Mouse (Mus musculus) gastrocnemius, postnatal 10 days (tissue): ENCODE results near the gene Zfp365. TPM values are rescaled to one million over a fixed set of nuclear protein-coding genes. Genes with fewer than 3 reads are reported as not detected.

Source experiments
- DNase-seq: peaks from one replicate; pipeline ENCODE4 v3.0.0; 2021; ENCODE audit warnings: mixed read lengths
- total RNA-seq, 2 experiments: library from RNA; stranded (reverse); gene quantifications; 2 replicates each; pipeline ENCODE4 v1.2.3; 2021

Gene Zfp365
- total RNA-seq, 2 experiments from 2014 or later, result 0.59 to 1.5 TPM

DNA sequence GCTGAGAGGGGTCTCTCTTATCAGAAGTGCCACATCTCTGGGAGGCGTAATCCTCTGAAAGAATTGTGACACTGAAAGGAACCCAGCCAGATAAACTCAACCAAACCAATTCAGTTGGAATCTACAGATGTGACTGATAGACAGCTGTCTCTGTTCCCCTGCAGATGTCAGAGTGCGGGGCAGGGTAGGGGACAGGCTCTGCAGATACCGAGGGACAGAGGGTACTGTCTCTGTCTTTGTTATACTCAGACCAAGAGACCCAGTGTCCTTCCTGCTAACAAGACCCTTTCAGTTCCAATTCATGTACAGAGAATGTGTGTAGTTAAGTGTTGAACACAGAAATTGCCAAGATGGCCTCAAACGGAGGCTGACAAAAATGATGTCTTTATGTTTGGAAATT lies 6.4 kb downstream of the Zfp365 start:
- no peak for DNase-seq

DNA sequence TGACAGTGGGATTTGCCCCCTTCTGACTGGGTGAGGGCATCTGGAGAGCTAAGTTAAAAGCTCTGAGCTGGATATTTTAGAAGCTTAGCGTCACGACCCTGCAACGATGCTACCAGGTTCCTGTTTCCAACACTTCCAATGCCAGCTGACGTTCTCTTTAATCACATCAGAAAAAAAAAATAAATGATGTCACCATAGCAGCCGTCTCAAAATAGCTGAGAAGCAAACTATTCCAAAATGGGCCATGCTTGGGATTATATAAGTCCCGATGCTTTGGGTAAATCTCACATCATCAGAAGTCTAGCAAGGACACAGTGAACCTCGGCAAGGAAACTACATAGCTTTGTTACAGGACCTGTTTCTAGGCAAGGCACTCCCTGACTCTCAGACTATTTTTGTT lies 9.1 kb downstream of the Zfp365 start:
- DNase-seq, result no peak

DNA sequence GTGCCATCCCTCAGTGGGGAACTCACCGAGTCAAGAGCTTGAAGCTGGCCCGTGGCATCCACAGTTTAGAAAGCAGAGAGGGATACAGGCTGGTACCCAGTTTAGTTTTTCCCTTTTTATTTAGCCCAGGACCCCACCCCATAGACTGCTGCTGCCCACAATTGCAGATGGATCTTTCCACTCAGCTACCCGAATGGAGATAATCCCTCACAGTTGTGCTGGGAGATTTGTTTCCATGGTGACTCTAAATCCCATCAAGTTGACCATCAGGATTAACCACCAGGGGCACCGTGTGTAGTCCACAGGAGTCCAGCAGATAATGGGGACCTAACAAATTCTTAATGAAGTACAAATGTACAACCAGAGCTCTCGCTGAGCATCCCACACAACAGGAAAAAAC lies 11.3 kb downstream of the Zfp365 start:
- no peak for DNase-seq

DNA sequence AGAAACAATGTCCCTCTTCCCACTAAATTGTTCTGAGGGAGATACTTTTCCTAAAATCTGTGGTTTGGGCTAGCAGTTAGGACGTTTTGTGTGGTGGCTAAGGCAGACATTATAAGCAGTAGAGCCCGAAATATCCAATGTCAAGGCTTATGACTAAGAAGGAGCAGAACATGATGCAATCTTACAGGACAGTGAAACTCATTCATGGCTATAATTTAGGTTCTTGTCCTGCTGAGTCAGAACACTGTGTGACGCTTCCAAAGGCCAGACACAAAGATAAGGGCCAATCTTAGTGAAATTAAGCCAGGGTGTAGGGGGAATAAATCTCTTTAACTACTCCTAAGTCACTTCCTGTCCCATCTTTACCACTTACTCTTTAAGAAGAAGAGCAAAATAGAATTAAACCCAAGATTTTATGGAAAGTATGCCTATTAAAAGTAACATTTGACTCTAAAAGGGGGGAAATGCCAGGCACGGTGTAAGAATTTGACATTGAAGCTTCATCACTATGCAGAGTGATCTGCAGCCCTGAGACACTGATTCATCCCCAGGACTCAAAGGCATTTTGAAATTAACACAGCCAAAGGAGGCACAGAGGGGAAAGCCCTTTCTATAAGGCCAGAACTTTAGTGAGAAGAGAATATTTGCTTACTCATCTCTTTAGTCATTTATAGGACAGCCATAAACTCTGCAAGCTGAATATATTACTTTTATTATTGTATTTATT lies 13.3 kb downstream of the Zfp365 start:
- DNase-seq, result no peak

DNA sequence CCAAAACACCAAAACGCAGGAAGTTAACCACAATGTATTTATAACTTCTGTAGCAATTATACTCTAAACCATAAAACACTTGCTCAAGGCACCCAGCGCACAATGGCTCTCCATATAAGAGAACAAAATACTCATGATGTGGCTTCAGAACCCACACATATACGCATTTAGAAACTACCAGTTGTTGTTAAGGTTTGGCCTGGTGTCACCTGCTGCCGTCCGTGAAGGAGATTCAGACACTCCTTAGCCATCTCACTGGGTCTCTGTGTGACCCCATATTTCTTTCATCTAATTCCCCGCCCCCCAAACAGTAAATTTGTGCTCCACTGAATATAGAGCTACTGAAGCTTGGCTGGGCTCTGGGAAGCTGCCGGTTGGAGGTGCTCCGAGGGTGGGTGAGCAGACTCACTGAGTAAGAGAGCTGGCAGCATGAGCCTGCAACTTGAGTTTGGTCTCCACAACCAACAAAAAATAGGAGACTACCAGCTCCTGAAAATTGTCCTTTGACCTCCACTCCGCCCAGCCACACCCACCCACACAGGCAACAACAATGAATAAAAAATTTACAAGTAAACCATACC lies 14.0 kb downstream of the Zfp365 start:
- DNase-seq, result no peak

DNA sequence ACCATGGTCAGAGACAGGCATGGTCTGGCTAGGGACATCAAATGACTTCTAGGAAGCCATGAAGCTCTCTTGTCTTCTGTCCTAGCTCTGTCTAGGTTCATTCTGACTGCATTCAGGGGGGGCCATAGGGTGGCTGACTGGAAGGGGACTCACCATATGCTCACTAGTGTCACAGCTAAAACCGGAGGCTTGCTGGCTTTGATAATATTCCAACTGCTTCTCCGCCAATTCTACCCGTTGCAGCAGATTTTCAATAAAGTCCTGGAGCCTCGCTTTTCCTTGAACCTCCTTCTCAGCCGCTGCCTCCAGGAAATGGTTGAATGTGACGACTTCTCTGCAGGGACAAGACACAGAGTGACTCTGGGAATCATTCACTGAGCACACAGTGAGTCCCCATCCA lies 15.2 kb downstream of the Zfp365 start:
- DNase-seq, result no peak

DNA sequence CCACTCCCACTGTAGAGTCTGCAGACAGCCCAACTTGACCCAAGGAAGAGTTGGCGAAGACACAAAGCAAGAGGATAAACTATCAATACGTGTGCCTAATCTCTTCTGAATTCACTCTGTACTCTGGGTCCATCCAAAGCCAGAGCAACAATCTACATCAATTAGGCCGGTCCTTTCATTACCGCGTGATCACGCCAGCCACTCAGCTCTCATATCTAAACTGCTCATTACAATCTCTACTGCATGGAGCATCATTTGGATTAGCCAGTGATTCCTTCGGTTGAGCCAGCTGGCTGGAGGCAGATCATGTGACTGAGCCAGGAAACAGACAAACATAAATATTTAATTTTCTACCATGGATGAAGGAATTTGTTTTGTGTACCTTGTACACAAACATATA lies 17.8 kb downstream of the Zfp365 start:
- no peak for DNase-seq

DNA sequence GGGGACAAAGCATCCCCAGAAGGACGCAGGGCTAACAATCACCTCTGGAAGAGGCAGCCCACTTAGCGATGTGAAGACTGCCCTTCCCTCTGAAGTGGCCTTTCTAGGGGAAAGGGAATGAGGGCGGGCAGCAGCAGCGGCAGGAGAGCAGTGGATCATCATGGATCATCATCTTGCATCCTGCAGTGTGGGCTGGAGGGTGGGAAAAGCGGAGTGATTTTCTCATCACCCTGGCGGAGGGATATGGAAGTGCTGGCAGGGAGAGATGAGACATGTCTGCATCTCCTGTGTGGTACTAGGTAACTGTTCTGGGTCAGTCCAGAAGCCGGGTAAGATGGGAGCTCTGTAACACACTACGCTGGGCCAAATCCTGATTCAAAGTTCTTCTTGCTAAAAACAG lies 18.4 kb downstream of the Zfp365 start:
- DNase-seq, result no peak

DNA sequence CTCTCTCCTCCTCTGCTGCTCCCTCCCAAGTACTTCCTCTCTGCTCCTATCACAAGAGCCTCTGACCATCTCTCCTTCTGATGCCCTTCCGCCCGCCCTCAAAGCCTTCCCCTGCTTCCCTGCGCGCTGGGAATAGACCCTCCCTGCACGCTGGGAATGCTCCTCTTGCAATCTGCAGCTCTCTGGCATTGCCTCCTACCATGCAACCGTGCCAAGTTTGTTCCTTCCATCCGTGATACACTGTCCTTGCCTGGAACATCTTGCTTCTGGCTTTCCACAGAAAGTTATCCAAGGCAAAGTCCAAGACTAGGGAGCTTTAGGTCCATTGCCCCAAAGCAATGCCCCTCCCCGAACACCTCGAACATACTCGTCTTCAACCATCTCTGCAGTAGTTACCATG lies 19.2 kb downstream of the Zfp365 start:
- DNase-seq, result no peak

DNA sequence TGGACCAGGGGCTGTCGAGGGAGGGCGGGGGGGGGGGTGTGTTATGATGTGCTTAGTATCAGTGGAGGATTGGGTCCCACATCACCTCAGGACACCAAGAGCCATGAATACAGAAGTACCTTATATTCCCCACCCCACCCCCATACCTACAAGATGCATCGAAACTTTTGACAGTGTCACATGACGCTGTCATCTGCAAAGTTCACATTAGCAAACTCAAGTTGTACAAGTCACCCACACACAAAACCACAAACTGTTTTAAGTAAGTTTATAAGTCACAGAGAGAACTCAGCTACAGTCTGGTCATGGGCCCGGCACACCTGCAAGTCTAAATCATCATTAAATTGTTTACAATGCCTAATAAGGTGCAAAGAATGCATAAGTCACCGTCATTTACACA lies 21.3 kb downstream of the Zfp365 start:
- no peak for DNase-seq

DNA sequence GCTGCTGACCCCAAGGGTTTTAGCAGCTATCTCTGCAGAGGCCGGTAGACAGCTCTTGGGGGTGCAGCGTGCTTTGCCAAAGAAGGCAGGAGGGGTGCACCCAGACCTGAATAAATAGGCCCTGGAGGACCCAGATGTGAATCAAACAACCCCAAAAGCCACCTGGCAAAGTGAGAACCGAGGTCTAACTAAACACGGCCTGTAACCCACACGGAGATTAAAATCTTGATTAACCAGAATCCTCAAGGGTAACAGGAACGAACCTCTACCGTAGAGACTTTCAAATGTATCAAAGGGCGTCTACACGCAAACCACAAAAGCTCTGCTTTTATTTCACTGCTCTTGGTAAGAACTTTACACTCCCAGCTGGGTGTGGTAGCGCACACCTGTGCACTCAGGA lies 24.5 kb downstream of the Zfp365 start:
- no peak for DNase-seq

DNA sequence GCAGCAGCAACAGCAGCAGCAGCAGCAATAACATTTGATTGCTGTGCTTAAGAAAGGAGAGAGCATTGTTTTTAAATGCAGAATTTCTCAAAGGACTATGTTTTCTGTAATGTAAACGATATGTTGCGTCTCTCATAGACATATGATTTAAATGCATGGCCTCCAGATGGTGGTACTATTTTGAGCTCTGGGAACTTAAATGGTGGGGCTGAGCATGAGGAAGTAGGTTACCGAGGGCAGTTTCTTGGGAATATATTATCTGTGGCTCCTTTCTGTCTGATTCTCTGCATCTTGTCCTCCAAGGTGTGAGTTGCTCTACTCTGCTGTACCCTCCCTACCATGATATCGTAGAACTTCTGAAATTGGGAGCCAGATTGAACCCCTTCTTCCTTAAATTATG lies 31.8 kb downstream of the Zfp365 start:
- no peak for DNase-seq

DNA sequence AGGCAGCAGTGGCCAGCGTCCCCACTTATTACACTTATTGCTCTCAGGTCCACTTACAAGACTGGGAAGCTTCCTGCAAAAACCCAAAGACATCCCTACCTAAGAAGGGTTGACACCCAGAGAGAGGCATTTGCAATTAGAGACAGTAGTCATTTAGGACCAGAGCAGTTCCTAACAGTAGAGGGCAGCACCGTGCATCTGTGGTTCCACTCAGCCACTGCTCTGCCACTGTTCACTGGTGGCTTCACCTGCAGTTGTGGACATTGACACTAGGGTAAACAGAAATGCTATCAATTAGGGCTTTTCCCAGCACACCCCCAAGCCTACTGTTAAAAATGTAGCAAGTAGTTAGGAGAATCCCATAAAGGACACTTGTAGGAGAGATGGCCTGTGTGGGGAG lies 40.7 kb downstream of the Zfp365 start:
- DNase-seq, result peak; percentile 79

DNA sequence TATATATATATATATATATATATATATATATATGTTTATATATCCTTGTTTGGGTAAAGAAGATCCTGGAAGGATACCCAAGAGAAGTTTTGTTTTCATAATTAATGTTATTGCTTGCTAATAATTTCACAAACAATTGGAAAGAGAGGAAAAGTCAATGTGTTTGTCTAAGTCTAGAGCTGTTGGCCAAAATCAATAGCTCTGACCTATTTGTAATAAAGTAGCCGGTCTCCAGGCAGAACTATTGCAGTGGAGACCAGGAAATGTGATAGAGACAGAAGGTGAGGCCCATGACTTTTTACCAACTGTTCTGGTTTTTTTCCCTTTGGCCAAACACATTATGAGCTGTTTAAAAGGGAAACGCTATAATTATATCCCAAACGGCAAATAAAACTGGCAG lies 44.2 kb downstream of the Zfp365 start:
- DNase-seq, result no peak

DNA sequence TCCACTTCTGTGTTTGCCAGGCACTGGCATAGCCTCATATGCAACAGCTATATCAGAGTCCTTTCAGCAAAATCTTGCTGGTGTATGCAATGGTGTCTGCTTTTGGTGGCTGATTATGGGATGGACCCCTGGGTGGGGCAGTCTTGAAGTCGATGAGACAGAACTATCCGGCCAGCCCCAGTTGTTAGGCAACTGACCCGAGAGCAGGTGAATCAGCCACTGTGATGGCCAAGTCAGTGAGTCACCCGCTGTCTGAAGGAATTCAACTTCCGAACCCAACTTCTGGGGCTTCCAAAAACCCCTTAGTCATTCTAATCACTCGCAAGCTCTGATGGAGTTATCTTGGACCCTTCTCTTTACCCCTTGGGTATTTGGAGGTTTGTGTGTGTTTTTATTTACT lies 46.6 kb downstream of the Zfp365 start:
- DNase-seq, result no peak

DNA sequence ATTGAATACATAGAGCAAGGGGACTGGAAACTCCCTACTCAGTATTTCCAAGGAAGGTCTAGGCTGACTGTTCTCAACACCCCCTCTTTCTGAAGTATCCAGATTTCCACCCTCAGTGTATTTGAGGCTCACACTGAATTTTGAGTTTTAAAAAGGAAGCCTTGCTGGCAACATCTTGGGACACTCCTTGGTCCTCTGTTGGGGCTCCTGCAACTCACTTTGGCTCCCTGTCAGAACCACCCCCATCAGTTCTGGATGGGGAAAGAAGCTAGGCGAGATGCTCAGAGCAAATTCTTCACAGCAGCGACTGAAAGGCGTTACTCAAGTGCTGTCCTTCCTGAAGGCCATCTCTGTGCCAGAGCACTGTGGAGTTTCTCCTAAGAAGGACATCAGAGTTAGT lies 47.4 kb downstream of the Zfp365 start:
- no peak for DNase-seq

DNA sequence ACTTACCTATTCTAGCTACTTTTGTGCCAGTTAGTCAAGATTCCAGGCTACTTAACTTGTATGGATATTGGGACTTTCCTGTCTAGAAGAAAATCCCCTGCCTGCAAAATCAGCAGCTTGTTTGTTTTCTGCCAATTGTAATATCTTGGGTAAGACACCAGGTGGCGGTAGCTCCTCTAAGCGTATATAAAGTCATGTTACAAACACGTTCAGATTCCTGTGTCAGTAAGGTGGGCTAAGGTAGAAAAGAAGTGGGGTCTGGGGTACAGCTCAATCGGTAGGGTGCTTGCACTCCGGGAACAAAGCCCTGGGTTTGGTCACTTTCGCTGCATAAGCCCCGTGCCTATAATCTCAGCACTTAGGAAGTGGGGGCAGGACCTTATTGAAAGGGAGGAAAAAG lies 50.1 kb downstream of the Zfp365 start:
- no peak for DNase-seq

DNA sequence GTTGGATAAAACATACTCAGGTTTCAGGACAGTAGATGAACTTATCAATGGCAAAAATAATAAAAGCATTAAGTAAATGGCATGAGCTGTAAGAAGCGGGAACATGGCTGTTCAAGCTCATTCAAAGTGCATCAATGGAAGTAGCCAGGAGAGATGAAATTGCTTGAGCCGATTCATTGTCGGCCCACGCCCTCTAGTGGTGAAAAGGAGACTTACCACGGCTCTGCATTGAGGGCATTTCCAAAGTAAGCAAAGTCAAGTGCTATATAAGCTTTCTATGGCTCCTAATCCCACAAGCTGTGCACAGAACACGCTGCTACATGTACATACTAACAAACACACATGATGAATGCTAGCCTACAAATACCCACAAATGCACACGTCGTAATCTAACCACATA lies 53.6 kb downstream of the Zfp365 start:
- DNase-seq, result peak; percentile 74

DNA sequence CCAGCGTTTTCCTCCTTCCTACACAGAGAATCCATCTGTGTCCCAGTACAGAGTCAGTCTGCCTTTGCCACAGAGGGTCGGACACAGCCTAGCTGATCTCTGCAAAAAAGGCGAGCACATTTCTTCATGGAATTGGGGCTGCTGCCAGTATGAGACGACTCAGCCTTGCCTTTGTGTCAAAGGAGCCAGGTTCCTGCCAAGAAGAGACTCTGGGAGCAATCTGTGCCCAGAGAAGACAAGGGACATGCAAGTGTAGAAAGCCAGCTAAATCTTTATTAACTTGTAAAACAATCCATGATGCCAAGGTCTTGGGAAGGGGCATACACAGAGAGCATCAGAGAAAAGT lies 54.9 kb downstream of the Zfp365 start:
- DNase-seq, result no peak

DNA sequence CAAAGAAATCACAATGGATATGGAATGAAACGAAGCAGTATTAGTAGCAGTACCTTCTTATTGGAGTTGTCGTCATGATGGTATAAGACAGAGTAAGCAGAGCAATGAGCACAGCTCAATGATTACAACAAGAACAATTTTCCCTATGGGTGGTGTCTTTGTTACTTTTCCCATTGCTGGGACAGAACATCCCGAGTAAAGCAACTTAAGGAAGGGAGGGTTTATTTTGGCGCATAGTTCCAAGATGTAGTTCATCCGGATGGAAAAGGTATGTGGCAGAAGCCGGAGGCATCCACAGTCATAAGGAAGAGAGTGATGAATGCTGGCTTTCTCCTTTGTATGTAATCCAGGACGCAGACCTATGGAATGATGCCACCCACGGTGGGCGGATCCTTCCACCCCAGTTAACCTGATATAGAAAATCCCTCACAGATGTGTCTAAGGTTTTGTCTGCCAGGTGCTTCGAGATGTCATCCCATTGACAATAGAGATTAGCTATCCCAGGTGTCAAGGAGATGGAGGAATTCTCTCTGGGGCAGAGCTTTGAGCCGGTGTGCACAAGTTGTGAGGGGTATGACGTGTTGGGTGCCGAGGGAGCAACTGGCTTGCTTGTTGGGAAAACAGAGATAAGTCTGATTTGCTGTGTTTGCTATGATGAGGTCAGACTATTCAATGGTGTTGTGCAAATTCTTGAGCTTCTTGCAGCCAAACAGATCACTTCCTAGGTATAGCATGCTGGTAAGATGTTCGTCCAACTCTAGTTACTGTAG lies 55.5 kb downstream of the Zfp365 start:
- no peak for DNase-seq

DNA sequence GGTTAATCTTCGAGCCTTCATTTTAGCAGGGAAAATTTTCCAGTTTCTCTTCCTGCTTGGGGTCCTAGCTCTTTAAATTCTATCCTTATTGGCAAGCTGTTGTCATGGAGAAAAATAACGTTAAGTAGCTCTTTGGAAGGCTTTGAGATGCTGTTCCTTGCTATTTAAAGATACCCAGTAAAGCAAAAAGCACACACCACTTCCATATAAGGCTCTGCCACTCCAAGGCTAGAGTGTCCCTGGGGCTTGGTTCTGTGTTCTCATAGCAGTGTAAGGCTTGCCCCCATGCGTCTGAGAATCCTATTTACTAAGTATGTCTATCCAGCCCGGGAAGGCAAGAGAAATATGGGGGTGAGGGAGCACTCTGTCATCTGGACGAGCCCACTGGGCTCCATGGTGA lies 56.7 kb downstream of the Zfp365 start:
- DNase-seq, result no peak

DNA sequence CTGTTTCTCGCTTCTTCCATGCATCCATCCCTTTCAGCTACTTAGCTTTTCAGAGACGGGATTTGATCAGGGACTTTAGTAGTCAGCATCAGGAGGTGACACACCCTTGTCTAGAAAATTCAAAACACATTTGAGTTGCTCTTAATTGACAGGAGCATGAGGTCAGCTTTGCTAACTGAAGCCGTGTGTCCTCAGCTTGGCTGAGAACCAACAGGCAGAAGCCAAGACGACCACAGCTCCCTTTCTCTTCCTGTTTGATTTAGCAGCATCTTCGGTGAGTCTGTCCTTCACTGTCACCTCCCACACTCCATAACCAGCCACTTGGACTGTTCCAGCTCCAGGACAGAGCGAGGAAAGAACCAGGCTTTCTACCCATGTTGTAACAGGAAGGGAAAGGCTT lies 60.1 kb downstream of the Zfp365 start:
- DNase-seq, result no peak

DNA sequence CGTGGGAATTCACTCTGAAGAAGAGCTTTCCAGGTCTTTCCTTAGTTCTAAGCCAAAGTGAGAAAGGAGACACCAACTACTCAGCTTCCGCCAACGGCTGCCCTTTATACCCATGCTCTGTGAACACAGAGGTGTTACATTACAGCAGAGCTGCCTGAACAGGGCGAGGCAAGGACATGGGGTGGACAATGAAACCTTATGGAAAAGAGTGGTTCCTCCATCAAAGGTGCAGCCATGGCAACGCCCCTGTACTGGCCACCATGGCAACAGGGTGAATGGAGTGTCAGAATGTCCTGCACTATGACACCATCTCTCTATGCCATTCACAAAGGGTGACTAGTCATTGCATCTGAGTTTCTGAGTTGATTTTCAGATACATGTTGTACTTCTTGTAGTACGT lies 61.4 kb downstream of the Zfp365 start:
- no peak for DNase-seq
